Mouse (Mus musculus) CH12.LX (cell line): ENCODE measurements around the gene Ppig. TPM values are rescaled to one million over a fixed set of nuclear protein-coding genes. Genes with fewer than 3 reads are reported as not detected.
"Not testable (repeated sequence)": the region's sequence is repeated elsewhere in the genome, so short reads cannot be mapped to it uniquely, and the experiment has no call there.

Experiments
- DNase-seq: peaks from one replicate; pipeline ENCODE4 v3.0.0-alpha.2; 2013; ENCODE audit errors: extremely low read depth
- H3K27ac ChIP-seq: 2 replicates; pipeline ENCODE4 v1.5.1; 2012; ENCODE audit warnings: low read depth, mild to moderate bottlenecking, control low read depth, moderate library complexity; ENCODE audit not compliant: insufficient read depth
- H3K27me3 ChIP-seq: replicated peaks from 2 replicates; pipeline ENCODE3; 2012; ENCODE audit warnings: inconsistent platforms
- H3K36me3 ChIP-seq, 2 experiments: replicated peaks in 1 of 2; 2 replicates each; pipeline versions ENCODE3 to v1.6.1; 2012; ENCODE audit warnings: inconsistent platforms in 1 of 2, low read length in 1 of 2, mild to moderate bottlenecking in 1 of 2, mixed read lengths in 1 of 2, moderate library complexity in 1 of 2; ENCODE audit not compliant: control insufficient read depth in 1 of 2, insufficient read depth in 1 of 2
- H3K4me1 ChIP-seq, 2 experiments: 2 replicates each; pipeline ENCODE4 v1.6.1; 2012; ENCODE audit warnings: inconsistent platforms in 1 of 2, moderate library complexity in 1 of 2; ENCODE audit not compliant: insufficient read depth in 2 of 2, control insufficient read depth in 1 of 2
- H3K4me2 ChIP-seq: 2 replicates; pipeline ENCODE4 v1.6.1; 2012; ENCODE audit warnings: low read depth, mild to moderate bottlenecking, control low read depth; ENCODE audit not compliant: poor library complexity, insufficient read depth, severe bottlenecking
- H3K4me3 ChIP-seq, 3 experiments: fragments of 150-350 bp in 1 of 3; sonication (generic) in 1 of 3; replicated peaks in 1 of 3; 2 replicates each; pipeline versions ENCODE3 to v1.5.1; 2011 to 2012; ENCODE audit warnings: low read depth in 2 of 3, low read length in 2 of 3, mild to moderate bottlenecking in 2 of 3, moderate library complexity in 2 of 3, control low read depth in 1 of 3, improper control_type of control experiment in 1 of 3, inconsistent platforms in 1 of 3, mixed read lengths in 1 of 3; ENCODE audit not compliant: poor library complexity in 1 of 3
- H3K79me2 ChIP-seq: replicated peaks from 2 replicates; pipeline ENCODE4 v1.6.1; 2012; ENCODE audit warnings: mild to moderate bottlenecking, moderate library complexity; ENCODE audit not compliant: control insufficient read depth, poor library complexity, insufficient read depth, severe bottlenecking; ENCODE audit errors: extremely low read depth
- H3K9ac ChIP-seq: 2 replicates; pipeline ENCODE4 v1.6.1; 2012; ENCODE audit warnings: low read depth, mild to moderate bottlenecking, control low read depth, moderate library complexity; ENCODE audit not compliant: insufficient read depth
- H3K9me3 ChIP-seq: replicated peaks from 2 replicates; pipeline ENCODE3; 2012; ENCODE audit warnings: low read length, inconsistent platforms, mixed read lengths
- CTCF ChIP-seq, 2 experiments: IDR thresholded peaks in 1 of 2; conservative IDR thresholded peaks in 1 of 2; 2 replicates each; pipeline ENCODE4 v1.5.1; 2011 to 2012; ENCODE audit warnings: low read depth in 2 of 2, low read length in 2 of 2, improper control_type of control experiment in 1 of 2, inconsistent platforms in 1 of 2, mild to moderate bottlenecking in 1 of 2, moderate library complexity in 1 of 2
- E2F4 ChIP-seq: IDR thresholded peaks from 2 replicates; pipeline ENCODE4 v1.6.1; 2011; ENCODE audit warnings: low read depth, low read length, improper control_type of control experiment; ENCODE audit not compliant: insufficient replicate concordance
- GABPA ChIP-seq: IDR thresholded peaks from 2 replicates; pipeline ENCODE4 v1.6.1; 2012; ENCODE audit warnings: low read depth, low read length, improper control_type of control experiment, inconsistent platforms; ENCODE audit not compliant: insufficient replicate concordance
- HCFC1 ChIP-seq: IDR thresholded peaks from 2 replicates; pipeline ENCODE4 v1.6.1; 2012; ENCODE audit warnings: low read depth, mild to moderate bottlenecking, inconsistent platforms, low read length, improper control_type of control experiment
- JUN ChIP-seq: IDR thresholded peaks from 2 replicates; pipeline ENCODE4 v1.6.1; 2011; ENCODE audit warnings: low read depth, mild to moderate bottlenecking, low read length, improper control_type of control experiment, moderate library complexity; ENCODE audit not compliant: insufficient read depth
- MAZ ChIP-seq: IDR thresholded peaks from 2 replicates; pipeline ENCODE4 v1.6.1; 2012; ENCODE audit warnings: low read depth, mild to moderate bottlenecking, inconsistent platforms, low read length, improper control_type of control experiment, moderate library complexity
- MXI1 ChIP-seq: IDR thresholded peaks from 2 replicates; pipeline ENCODE4 v1.6.1; 2011; ENCODE audit warnings: mild to moderate bottlenecking, low read depth, low read length, improper control_type of control experiment
- MYC ChIP-seq: IDR thresholded peaks from 2 replicates; pipeline ENCODE4 v1.6.1; 2011; ENCODE audit warnings: low read depth, mild to moderate bottlenecking, improper control_type of control experiment, low read length
- RAD21 ChIP-seq: IDR thresholded peaks from 2 replicates; pipeline ENCODE4 v1.6.1; 2011; ENCODE audit warnings: low read depth, mild to moderate bottlenecking, low read length, improper control_type of control experiment, moderate library complexity
- SMC3 ChIP-seq: IDR thresholded peaks from 2 replicates; pipeline ENCODE4 v1.6.1; 2011; ENCODE audit warnings: low read depth, low read length, improper control_type of control experiment
- TBP ChIP-seq: conservative IDR thresholded peaks from 2 replicates; pipeline ENCODE4 v1.6.1; 2011; ENCODE audit warnings: low read depth, low read length, improper control_type of control experiment
- USF1 ChIP-seq: IDR thresholded peaks from 2 replicates; pipeline ENCODE4 v1.6.1; 2014; ENCODE audit warnings: low read depth, mild to moderate bottlenecking, inconsistent platforms, low read length, improper control_type of control experiment
- ZC3H11A ChIP-seq: IDR thresholded peaks from 2 replicates; pipeline ENCODE4 v1.6.1; 2012; ENCODE audit warnings: low read depth, mild to moderate bottlenecking, inconsistent platforms, low read length, improper control_type of control experiment
- ZMIZ1 ChIP-seq: IDR thresholded peaks from 2 replicates; pipeline ENCODE4 v1.6.1; 2012; ENCODE audit warnings: low read depth, mild to moderate bottlenecking, inconsistent platforms, low read length, improper control_type of control experiment
- ZNF384 ChIP-seq: IDR thresholded peaks from 2 replicates; pipeline ENCODE4 v1.6.1; 2012; ENCODE audit warnings: low read depth, low read length, improper control_type of control experiment, inconsistent platforms
- dilution Hi-C: fragments of 300-500 bp; cut with MboI; formaldehyde crosslinking; loops from 2 replicates; pipeline ENCODE4 v1.14.3; 2020; ENCODE audit warnings: low sequenced_read_pairs; ENCODE audit not compliant: extremely low pct_unique_long_range_greater_than_20kb, extremely low pct_ligation_motif_present
- in situ Hi-C: fragments of 300-500 bp; cut with MboI; formaldehyde crosslinking; loops from 3 replicates; pipeline ENCODE4 v1.14.3; 2019; ENCODE audit warnings: low sequenced_read_pairs, low pct_ligation_motif_present, low pct_unique_long_range_greater_than_20kb, mixed read lengths
- polyA plus RNA-seq: library from polyadenylated mRNA; unstranded; fragments of >175 nt; gene quantifications from 2 replicates; pipeline ENCODE4 v1.2.1, GENCODE M21; 2012; ENCODE audit warnings: low read depth; ENCODE audit not compliant: insufficient read length
- total RNA-seq, 2 experiments: library from RNA; depleted of rRNA; stranded (reverse); fragments of 300-350 nt in 1 of 2; fragments of >200 nt in 1 of 2; gene quantifications; 2 replicates each; pipeline ENCODE4 v1.2.3; 2012 to 2014

The Ppig gene
- total and polyA plus RNA-seq, 3 experiments, result 10.3 to 180 (median 12.9) TPM

DNA sequence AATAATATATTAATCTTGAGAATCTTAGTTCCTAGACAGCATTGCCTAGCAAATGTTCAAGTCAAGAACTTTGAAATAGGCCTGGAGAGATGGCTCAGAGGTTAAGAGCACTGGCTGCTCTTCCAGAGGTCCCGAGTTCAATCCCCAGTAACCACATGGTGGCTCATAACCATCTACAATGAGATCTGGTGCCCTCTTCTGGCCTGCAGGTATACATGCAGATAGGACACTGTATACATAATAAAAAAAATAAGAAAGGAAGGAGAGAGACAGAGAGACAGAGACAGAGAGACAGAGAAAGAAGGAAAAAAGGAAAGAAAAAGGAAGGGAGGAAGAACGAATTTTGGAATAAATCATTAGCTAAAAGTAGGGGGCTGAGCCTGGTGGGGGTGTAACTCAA lies 45.6 kb upstream of the Ppig start:
- TF ChIP-seq USF1 (no peak), SMC3 (peak; percentile 53), TBP (0 out of 2 replicates have a peak, but pooled peaks have one; percentile 44), ZC3H11A (no peak), MAZ (no peak), ZNF384 (peak; percentile 80), HCFC1 (no peak), CTCF (conservative IDR thresholded peaks at IDR 0.05 in 1 of 2, IDR thresholded peaks at IDR 0.05 in 1 of 2; ENCODE audit: low read depth in 2 of 2, low read length in 2 of 2) (peak in 1 of 2 experiments; percentile 73; a peak in 2 of 4 replicates), MYC (peak; percentile 77; the same call in 1 of the 2 replicates), E2F4 (no peak), RAD21 (peak; percentile 37), GABPA (no peak), MXI1 (no peak), ZMIZ1 (no peak)
- H3K9me3 ChIP-seq, result no peaks in the 10 kb centered on the region
- no peaks in the 10 kb centered on the region for H3K27me3 ChIP-seq
- dilution Hi-C loops, result no loop called here
- H3K79me2 ChIP-seq, result no peaks in the 10 kb centered on the region
- no peak overlapping the region for H3K9ac ChIP-seq
- DNase-seq, result peak; percentile 22
- no peak overlapping the region for H3K27ac ChIP-seq
- no peak overlapping the region for H3K4me3 ChIP-seq
- no peaks in the 10 kb centered on the region for H3K36me3 ChIP-seq
- no peak overlapping the region for H3K4me2 ChIP-seq
- in situ Hi-C loops, result no loop called here
- 0 out of 4 replicates have a peak, but pooled peaks cover 2 to 13% of the 10 kb centered on the region in 2 experiments for H3K4me1 ChIP-seq

DNA sequence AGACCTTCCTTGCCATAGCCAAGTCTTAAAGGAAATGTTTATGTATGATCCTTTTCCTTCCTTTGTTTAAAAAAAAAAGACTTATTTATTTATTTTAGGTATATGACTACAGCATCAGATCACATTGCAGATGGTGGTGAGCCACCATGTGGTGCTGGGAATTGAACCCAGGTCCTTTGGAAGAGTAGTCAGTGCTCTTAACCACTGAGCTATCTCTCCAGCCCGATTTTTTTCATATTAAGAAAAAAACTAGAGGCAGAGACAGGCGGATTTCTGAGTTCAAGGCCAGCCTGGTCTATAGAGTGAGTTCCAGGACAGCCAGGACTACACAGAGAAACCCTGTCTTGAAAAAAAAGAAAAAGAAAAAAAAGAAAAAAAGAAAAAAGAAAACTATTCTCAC lies 45.1 kb upstream of the Ppig start:
- in situ Hi-C loops, dilution Hi-C loops, H3K4me3 ChIP-seq, DNase-seq, H3K9me3 ChIP-seq, H3K27ac ChIP-seq, H3K36me3 ChIP-seq, H3K79me2 ChIP-seq, H3K9ac ChIP-seq, H3K27me3 ChIP-seq, H3K4me2 ChIP-seq: not testable (repeated sequence)
- peaks cover 4 to 17% of the 10 kb centered on the region in 2 experiments; a peak in 2 of 4 replicates for H3K4me1 ChIP-seq

GRCm38 (mm10) chr2:69679990-69680389 lies 42.4 kb upstream of the Ppig start:
- H3K4me1 ChIP-seq, result peaks cover 2 to 26% of the 10 kb centered on the region in 2 experiments; a peak in 2 of 4 replicates
- dilution Hi-C loops (no loop called here), in situ Hi-C loops (no loop called here)
- H3K27ac ChIP-seq, result no peak overlapping the region
- H3K9ac ChIP-seq, result no peak overlapping the region
- no peaks in the 10 kb centered on the region for H3K79me2 ChIP-seq
- H3K36me3 ChIP-seq, result no peaks in the 10 kb centered on the region
- H3K27me3 ChIP-seq, result no peaks in the 10 kb centered on the region
- H3K4me2 ChIP-seq, result no peak overlapping the region
- peak; percentile 19 for DNase-seq
- H3K9me3 ChIP-seq, result no peaks in the 10 kb centered on the region
- TF ChIP-seq JUN (no peak), CTCF (conservative IDR thresholded peaks at IDR 0.05 in 1 of 2, IDR thresholded peaks at IDR 0.05 in 1 of 2; ENCODE audit: low read depth in 2 of 2, low read length in 2 of 2) (peak; percentile 8 to 42; a peak in 2 of 4 replicates)
- no peak overlapping the region for H3K4me3 ChIP-seq
